Mouse (Mus musculus) kidney, adult 9 months (tissue): ENCODE measurements around the gene Ces1b.
A peak's percentile ranks its signal among the peaks of the same experiment; 100 is the strongest.

Source experiments
- DNase-seq: peaks from one replicate; pipeline ENCODE4 v3.0.0; 2022

The Ces1b gene

DNA sequence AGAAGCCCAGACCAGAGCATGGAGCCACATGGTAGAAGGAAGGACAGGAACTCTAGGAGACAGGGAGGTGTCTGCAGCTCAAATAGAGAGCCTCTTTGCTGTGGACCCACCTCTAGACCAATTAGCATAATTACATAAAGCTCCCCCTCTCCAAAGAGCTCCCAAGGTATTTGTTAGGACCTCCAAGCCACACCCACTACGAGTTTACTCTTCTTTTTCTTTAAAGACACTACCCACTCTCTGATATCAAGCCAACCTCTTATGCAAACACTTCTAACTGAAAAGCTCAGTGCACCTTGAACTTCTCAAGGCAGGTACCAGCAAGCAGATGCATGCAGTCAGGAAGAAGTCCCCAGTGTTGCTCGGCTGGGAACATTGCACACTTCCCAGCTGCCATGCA lies at the start of gene Ces1b:
TSS of gene Ces1b (minus strand) at position 131 of the 400 bp plus-strand sequence.
- DNase-seq = peak; percentile 9

DNA sequence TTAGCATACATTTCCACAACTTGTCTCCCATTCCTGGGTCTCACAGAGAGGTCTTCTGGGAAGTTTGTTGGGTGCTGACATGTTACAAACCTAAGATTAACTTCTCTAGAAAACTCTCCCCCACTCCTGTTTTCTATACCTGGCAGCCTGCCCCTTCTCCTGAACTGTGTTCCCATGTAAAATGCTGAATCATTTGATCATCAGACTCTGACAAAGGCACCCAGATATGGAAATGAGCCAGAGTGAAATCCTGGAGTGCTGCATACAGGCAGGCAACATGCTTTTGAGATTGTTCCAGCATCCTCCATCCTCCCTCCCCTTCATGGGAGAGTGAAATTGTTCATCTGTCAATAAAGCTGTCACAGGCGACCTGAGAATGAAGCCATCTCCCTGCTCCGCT lies 46.7 kb upstream of the Ces1b start:
- peak; percentile 39 for DNase-seq

DNA sequence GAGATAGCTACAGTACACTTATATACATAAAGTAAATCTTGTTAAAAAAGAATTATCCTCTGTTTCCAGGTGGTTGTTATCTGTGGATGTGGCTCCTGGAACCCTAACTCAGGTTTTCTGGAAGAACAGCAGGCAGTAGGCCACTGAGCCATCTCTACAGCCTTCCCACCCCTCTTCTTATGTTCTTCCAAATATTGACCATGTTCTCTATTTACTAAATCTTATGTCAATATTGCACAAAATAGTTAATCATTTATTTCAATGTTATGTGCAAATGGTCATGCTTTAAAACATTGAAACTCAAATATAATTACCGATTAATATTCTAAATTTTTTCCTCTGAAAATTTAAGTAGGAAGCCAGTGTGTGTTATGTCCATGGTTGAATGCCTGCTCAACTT lies 42.2 kb upstream of the Ces1b start:
- no peak for DNase-seq

DNA sequence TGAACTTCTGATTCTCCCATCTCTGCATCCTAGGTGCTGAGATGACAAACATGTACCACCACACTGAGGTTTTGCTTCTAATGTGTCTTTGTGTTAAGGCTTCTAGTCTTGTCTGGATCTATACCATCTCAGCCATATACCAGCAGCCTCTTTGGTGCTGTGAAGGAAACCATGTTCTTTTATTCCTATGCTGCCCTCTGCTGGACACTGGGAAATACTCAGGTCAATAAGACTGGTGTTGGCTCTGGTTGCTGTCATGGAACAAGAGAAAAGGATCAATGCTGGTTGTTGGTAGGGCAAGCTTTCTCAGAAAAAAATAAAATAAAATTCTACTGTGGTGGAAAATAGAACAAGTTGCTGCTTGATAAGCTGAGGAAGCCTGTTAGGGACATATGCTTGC lies 15.6 kb upstream of the Ces1b start:
- DNase-seq = peak; percentile 60

DNA sequence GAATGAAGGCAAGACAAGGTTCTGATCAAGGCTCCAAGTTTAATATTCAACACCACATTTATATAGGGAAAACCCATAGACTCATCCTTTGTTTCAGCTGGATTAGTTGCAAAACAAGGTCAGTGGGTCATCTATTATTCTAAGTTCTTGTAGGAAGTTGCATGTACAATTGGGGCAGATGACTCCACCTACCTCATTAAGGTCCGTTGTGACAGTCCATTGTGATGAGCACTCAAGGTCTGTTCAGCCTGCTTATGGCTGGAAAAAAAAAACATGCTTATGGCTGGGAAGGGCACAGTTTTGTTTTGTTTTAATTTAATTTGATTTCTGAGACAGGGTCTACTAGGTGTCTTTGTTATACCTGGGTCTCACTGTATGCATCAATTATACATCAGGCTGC lies 11.5 kb upstream of the Ces1b start:
- DNase-seq = no peak

DNA sequence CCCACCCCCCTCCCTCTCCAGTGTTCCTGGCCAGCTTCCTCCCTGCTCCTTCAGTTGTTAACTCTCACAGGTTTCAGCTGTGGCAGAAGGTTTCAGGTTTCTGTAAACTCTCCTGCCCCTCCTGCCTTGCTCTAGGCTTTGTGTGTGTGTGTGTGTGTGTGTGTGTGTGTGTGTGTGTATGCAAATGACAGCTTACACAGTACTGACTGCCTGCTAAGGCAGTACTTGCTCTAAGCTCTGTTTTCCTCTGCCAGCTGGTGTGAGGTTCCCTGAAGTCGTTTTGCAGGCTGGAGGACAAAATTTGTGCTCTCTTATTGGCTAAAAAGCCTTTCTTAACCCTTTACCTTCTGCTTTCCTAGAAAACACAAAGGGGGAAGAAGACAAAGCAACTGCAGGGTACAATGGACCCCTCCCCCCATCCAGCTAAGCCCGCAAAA lies 8.9 kb upstream of the Ces1b start:
- DNase-seq = no peak

- no peak for DNase-seq
These were observed 8.4 kb upstream of the Ces1b start for GRCm38 (mm10) chr8:93088193-93088592.

- peak; percentile 43 for DNase-seq
These were observed 4.6 kb downstream of the Ces1b start for GRCm38 (mm10) chr8:93075251-93075650.

GRCm38 (mm10) chr8:93063416-93064117 lies 16.2 kb downstream of the Ces1b start:
- DNase-seq = no peak

GRCm38 (mm10) chr8:93059185-93059584 lies 20.6 kb downstream of the Ces1b start:
- DNase-seq = peak; percentile 66

DNA sequence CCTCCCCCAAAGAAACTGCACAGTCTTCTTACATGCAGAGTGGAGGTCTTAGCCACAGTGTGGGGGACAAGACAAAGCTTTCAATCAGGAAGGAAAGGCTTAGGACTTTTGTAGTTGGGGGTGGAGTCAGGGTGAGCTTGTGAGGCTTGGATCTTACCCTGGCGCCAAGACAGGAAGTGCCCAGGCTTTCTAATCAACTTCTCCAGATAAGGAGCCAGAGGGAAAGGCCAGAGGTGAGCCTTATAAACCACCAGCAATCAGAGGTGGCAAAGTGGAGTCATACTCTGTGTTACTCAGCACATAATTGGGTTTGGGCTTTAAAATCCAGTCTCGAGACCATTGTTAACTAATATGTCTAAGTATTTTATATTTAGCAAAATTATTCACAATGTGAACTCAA lies 24.6 kb downstream of the Ces1b start:
- DNase-seq = no peak

DNA sequence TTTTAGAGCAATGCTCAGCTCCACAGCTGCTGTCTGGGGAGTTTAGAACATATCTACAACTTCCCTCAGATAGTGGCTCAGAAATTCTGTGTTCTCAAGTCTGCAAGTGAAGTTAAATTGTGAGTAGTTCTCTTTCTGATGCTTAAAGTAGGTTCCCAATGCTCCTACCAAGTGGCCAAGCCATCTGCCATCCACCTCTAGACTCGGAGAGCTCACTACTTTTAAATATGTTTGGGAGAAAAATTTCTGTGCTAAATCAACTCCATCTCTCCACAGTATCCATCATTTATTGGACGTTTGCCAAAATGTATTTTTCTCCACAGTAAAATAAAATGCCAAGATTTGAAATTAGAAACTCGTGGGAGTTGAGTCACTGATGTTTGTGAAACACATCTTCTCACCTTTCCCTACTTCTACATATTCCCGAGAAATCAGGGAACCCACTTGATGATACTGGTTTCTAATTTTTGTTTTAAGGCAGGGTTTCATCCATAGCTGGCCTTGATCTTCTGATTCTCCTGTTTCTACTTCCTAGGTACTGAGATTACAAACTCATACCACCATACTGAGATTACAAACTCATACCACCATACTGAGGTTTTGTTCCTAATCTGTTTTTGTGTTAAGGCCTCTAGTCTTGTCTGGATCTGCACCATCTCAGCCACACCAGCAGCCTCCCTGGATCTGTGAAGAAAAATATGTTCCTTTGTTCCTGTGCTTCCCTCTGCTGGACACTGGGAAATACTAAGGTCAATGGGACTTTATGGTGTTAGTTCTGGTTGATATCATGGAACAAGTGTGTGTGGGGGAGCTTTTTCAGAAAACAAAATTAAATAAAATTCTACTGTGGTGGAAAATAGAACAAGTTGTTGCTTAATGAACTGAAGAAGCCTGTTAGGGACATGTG lies 31.1 kb downstream of the Ces1b start:
- peak; percentile 28 for DNase-seq

GRCm38 (mm10) chr8:93048092-93048491 lies 31.7 kb downstream of the Ces1b start, which contains the start of gene Ces1a:
TSS of gene Ces1a (minus strand) at chr8:93048192.
- DNase-seq = no peak

- no peak for DNase-seq
These were observed 36.7 kb downstream of the Ces1b start for GRCm38 (mm10) chr8:93043083-93043482.

DNA sequence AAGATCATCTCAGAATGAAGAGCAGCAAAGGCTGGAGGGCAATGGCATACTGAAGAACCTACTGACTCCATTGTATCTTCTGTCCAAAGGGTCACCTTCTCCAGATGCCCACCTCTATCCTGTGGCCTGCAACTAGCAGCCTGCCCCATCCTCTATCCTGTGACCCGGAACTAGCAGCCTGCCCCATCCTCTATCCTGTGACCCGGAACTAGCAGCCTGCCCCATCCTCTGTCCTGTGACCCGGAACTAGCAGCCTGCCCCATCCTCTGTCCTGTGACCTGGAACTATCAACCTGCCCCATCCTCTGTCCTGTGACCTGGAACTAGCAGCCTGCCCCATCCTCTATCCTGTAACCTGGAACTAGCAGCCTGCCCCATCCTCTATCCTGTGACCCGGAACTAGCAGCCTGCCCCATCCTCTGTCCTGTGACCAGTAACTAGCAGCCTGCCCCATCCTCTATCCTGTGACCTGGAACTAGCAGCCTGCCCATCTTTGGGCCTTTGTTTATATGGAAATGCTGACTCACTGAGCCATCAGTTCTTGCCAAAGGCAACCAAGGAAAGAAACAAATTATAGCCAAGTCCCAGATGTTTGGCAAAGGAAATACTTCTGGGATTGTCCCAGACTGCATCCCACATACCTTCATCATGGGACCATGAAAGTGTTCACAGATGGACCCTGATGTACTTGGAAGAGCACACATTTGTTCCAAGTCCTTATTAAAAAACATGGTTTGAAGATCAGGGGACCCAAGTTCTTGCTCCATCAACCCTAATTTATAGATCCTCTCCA lies 38.8 kb downstream of the Ces1b start:
- peak; percentile 26 for DNase-seq

GRCm38 (mm10) chr8:93040256-93040655 lies 39.6 kb downstream of the Ces1b start:
- no peak for DNase-seq

DNA sequence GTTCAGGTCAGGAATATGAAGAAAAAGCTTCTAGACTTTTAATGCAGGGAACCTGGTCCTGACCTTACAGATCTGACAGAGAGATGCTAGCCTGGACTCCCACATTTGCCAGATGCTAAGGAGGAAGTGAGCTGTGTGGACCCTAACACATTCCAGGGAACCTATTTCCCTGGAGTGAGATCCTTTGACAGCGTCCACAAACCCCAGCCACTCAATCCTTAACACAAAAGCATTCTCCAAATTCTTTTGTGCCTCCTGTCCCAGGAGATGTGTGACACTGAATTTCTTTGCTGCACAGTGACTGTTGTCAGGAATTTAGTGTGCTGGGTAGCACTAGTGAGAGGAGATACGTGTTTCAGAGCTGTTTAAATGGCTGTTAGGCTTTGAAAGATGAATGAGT lies 41.0 kb downstream of the Ces1b start:
- no peak for DNase-seq

- no peak for DNase-seq
These were observed 49.2 kb downstream of the Ces1b start for GRCm38 (mm10) chr8:93030664-93031063.

DNA sequence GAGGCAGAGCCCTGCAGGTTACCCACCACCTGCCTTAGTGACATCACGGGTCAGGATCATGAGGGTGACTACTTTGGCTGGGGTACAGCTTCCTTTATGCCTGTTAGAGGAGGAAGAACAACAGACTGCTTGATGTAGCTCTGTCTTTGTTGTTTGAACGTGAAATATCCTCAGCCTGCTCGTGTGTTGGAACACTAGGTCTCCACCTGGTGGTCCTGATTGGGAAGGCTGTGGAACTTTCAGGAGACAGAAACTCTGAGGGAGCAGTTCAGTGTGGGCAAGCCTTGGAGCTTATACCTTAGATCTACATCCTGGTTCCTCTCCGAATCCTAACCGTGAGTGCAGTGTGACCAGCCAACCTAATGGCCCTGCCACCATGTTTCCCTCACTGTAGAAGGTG lies 58.1 kb downstream of the Ces1b start:
- DNase-seq = no peak

- DNase-seq = no peak
These were observed 65.5 kb downstream of the Ces1b start for GRCm38 (mm10) chr8:93014300-93014699.

DNA sequence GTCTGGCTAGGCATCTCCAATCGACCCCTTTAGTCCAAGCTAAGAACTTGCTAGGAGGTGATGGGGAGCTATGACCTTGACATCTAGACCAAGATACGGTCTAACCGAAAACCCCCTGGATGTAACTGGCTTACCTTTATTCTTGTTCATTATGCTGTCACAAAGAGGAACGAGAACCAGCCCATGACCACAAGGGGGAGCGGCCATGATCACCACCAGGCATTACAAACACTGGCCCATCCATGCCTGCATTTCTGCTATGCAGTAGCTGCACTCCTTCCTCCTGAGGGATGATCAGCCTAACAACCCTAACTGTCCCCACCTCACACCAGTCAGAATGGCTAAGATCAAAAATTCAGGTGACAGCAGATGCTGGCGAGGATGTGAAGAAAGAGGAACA lies 67.6 kb downstream of the Ces1b start:
- no peak for DNase-seq

GRCm38 (mm10) chr8:93011439-93011838 lies 68.4 kb downstream of the Ces1b start:
- peak; percentile 82 for DNase-seq

DNA sequence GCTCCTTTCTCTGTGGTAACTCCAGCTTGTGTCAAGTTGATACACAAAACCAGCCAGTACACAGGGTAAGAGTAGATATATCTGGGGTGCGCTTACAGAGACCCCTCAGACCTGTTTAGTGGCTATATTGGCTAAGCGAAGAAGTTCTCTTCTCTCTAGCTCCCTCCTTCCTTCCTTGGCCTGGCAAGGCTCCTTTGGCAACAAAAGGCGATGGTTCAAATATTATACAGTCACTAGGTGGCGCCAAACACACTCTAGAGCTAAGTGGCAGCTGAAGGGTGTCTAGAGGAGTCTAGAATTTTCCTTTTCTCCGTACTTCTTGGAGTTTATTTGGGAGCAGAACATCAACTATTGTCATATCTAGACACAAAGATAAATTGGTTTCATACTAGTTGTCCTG lies 69.5 kb downstream of the Ces1b start:
- DNase-seq = peak; percentile 55
